Mouse (Mus musculus) forebrain, postnatal 0 days (tissue): Measurements from ENCODE around the gene H2al1b. TPM values are rescaled to one million over a fixed set of nuclear protein-coding genes. Genes with fewer than 3 reads are reported as not detected.
"Not testable (repeated sequence)": the region's sequence is repeated elsewhere in the genome, so short reads cannot be mapped to it uniquely, and the experiment has no call there.

Source experiments
- ATAC-seq: fragments of 200-750 bp; cut with Nextera tagmentation; 2 replicates; pipeline ENCODE4 v1.8.0; 2017; ENCODE audit warnings: mild to moderate bottlenecking, moderate library complexity
- DNase-seq: peaks from one replicate; pipeline ENCODE4 v3.0.0-alpha.2; 2015
- H3K27ac ChIP-seq: fragments of 300-500 bp; sonication (generic); 2 replicates; pipeline ENCODE4 v1.5.1; 2014; ENCODE audit warnings: low read depth, mild to moderate bottlenecking, antibody characterized with exemption, low read length, moderate library complexity, mixed read lengths
- H3K27me3 ChIP-seq: fragments of 300-500 bp; sonication (generic); 2 replicates; pipeline ENCODE4 v1.6.1; 2014; ENCODE audit warnings: mild to moderate bottlenecking, low read length, mixed read lengths; ENCODE audit not compliant: insufficient read depth
- H3K36me3 ChIP-seq: fragments of 300-500 bp; sonication (generic); 2 replicates; pipeline ENCODE4 v1.6.1; 2014; ENCODE audit warnings: mild to moderate bottlenecking, moderate library complexity; ENCODE audit not compliant: insufficient read depth
- H3K4me1 ChIP-seq: fragments of 300-500 bp; sonication (generic); 2 replicates; pipeline ENCODE4 v1.6.1; 2014; ENCODE audit warnings: antibody characterized with exemption; ENCODE audit not compliant: insufficient read depth
- H3K4me2 ChIP-seq: fragments of 300-500 bp; sonication (generic); 2 replicates; pipeline ENCODE4 v1.6.1; 2014; ENCODE audit warnings: low read depth, mild to moderate bottlenecking, moderate library complexity
- H3K4me3 ChIP-seq: fragments of 300-500 bp; sonication (generic); 2 replicates; pipeline ENCODE4 v1.5.1; 2014; ENCODE audit warnings: low read depth, low read length, mixed read lengths
- H3K9ac ChIP-seq: fragments of 300-500 bp; sonication (generic); 2 replicates; pipeline ENCODE4 v1.6.1; 2014; ENCODE audit warnings: mild to moderate bottlenecking
- H3K9me3 ChIP-seq: fragments of 300-500 bp; sonication (generic); 2 replicates; pipeline ENCODE4 v1.6.1; 2016; ENCODE audit warnings: low read length
- CTCF ChIP-seq: sonication (generic); IDR thresholded peaks from 2 replicates; pipeline ENCODE4 v1.5.1; 2016; ENCODE audit warnings: antibody characterized with exemption, control low read depth, low read depth
- WGBS: fragments of 180-500 bp; shearing (Covaris S2); extraction: QIAGEN DNeasy Blood & Tissue Kit; methylation state at CpG from one replicate; pipeline ENCODE4 v1.1.7; 2014; 5-methylcytosine and 5-hydroxymethylcytosine counted together
- polyA plus RNA-seq: library from polyadenylated mRNA; unstranded; fragments of >200 nt; fragmentation: Nextera tagmentation; extraction: Ambion mirVana; gene quantifications from 2 replicates; pipeline ENCODE4 v1.2.1, GENCODE M21; 2015
- total RNA-seq: library from RNA; depleted of rRNA; stranded (reverse); fragments of >200 nt; gene quantifications from 2 replicates; pipeline ENCODE4 v1.2.3, GENCODE M21; 2014; rRNA removed

The H2al1b gene
- total and polyA plus RNA-seq, 2 experiments from 2014 or later: not detected

GRCm38 (mm10) chrX:11317956-11318355 is 15.7 kb downstream of the H2al1b start, which contains the start of gene H2al1g:
TSS of gene H2al1g (plus strand) at chrX:11318256.
- H3K27me3 ChIP-seq, ATAC-seq, DNase-seq, H3K9me3 ChIP-seq, H3K4me3 ChIP-seq, H3K27ac ChIP-seq, H3K4me2 ChIP-seq, H3K9ac ChIP-seq, H3K4me1 ChIP-seq, H3K36me3 ChIP-seq: not testable (repeated sequence)
- no CpG with 5 or more reads among the region's 3 CpGs for WGBS

DNA sequence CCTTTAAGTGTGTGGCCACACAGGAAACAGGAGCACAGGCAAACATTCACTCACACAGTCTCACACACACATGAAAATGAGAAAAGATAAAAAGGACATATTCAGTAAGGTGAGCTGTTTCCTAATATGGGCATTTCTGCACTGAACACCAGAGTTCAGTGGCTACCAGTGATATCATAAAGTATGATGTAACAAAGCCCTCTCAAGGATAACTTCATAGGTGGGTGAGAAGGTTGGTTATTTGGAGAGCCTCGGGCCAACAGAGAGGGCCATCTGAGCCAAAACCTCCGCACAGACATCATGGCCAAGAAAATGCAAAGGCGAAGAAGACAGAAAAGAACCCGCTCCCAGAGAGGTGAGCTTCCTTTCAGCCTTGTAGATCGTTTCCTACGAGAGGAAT is 19.0 kb downstream of the H2al1b start, which contains the start of gene H2al1h:
H2al1h (plus strand) TSS at position 301 of the 400 bp plus-strand sequence.
- not testable (repeated sequence) for H3K4me1 ChIP-seq, H3K27me3 ChIP-seq, DNase-seq, H3K9me3 ChIP-seq, H3K27ac ChIP-seq, H3K4me2 ChIP-seq, H3K4me3 ChIP-seq, ATAC-seq, H3K9ac ChIP-seq, H3K36me3 ChIP-seq
- WGBS: no CpG with 5 or more reads among the region's 6 CpGs

GRCm38 (mm10) chrX:11324359-11324758 is 22.1 kb downstream of the H2al1b start, which contains the start of gene H2al1i:
TSS of gene H2al1i (plus strand) at chrX:11324659.
- not testable (repeated sequence) for H3K27me3 ChIP-seq, H3K9ac ChIP-seq, H3K4me2 ChIP-seq, H3K4me3 ChIP-seq, H3K4me1 ChIP-seq, H3K36me3 ChIP-seq, H3K27ac ChIP-seq, ATAC-seq, H3K9me3 ChIP-seq, DNase-seq
- 93% methylated on average over 3 of the region's 5 CpGs for WGBS

GRCm38 (mm10) chrX:11327522-11327921 is 25.3 kb downstream of the H2al1b start, which contains the start of gene H2al1j:
TSS of gene H2al1j (plus strand) at chrX:11327822.
- H3K27ac ChIP-seq, H3K4me3 ChIP-seq, H3K9ac ChIP-seq, H3K4me1 ChIP-seq, H3K4me2 ChIP-seq, ATAC-seq, H3K36me3 ChIP-seq, DNase-seq, H3K9me3 ChIP-seq, H3K27me3 ChIP-seq: not testable (repeated sequence)
- 90% methylated on average over 2 of the region's 2 CpGs for WGBS

DNA sequence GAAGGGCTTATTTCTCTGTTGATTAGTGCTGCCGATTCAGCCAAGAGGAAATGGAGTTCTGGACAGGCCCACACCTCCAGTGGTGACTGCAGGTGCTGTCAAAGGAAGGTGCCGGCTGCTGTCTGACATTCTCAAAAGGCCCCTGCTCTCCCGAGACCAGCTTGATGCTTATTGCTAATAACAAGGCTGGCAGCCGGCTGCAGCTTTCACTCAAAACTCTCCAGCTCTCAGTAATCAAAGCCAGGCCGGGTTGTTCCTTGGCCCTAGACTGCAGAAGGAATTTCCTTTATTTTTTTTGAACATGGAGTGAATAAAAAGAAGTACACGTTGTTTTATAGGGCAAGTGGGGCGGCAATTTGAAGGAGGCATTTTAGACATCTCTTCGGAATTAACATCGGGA is 43.5 kb downstream of the H2al1b start:
- no peak overlapping the region for H3K4me3 ChIP-seq
- no peak for DNase-seq
- ATAC-seq: no peak

GRCm38 (mm10) chrX:11346756-11347155 is 44.5 kb downstream of the H2al1b start:
- DNase-seq: no peak
- TF ChIP-seq CTCF: no peak
- no peaks in the 10 kb centered on the region for H3K27me3 ChIP-seq
- WGBS: 77% methylated on average over 3 of the region's 3 CpGs
- no peak for ATAC-seq
- no peaks in the 10 kb centered on the region for H3K4me1 ChIP-seq
- no peak overlapping the region for H3K9ac ChIP-seq
- H3K4me2 ChIP-seq: no peak overlapping the region
- no peak overlapping the region for H3K4me3 ChIP-seq
- no peak overlapping the region for H3K27ac ChIP-seq
- no peaks in the 10 kb centered on the region for H3K36me3 ChIP-seq
- H3K9me3 ChIP-seq: no peaks in the 10 kb centered on the region

More for the DNA sequence above, 43.5 kb downstream of the H2al1b start:
- no peaks in the 10 kb centered on the region for H3K4me1 ChIP-seq
- H3K9me3 ChIP-seq: no peaks in the 10 kb centered on the region
- 42% methylated on average over 9 of the region's 9 CpGs for WGBS
- no peaks in the 10 kb centered on the region for H3K27me3 ChIP-seq
- H3K9ac ChIP-seq: no peak overlapping the region
- TF ChIP-seq CTCF: no peak
- no peak overlapping the region for H3K27ac ChIP-seq
- H3K4me2 ChIP-seq: no peak overlapping the region
- H3K36me3 ChIP-seq: no peaks in the 10 kb centered on the region

Other genes starting within 250 kb of the H2al1b start
- not detected in 2 replicates for gene H2al1a, start 3.2 kb upstream of the H2al1b start, total RNA-seq
- not detected in 2 replicates for gene H2al1a, start 3.2 kb upstream of the H2al1b start, polyA plus RNA-seq
- gene H2al1c, start 3.2 kb downstream of the H2al1b start, total RNA-seq: not detected in 2 replicates
- gene H2al1c, start 3.2 kb downstream of the H2al1b start, polyA plus RNA-seq: not detected in 2 replicates
- gene H2al1d, start 6.4 kb downstream of the H2al1b start, total RNA-seq: not detected in 2 replicates
- not detected in 2 replicates for gene H2al1d, start 6.4 kb downstream of the H2al1b start, polyA plus RNA-seq
- gene H2al1e, start 9.5 kb downstream of the H2al1b start, total RNA-seq: not detected in 2 replicates
- not detected in 2 replicates for gene H2al1e, start 9.5 kb downstream of the H2al1b start, polyA plus RNA-seq
- not detected in 2 replicates for gene H2al1f, start 12.7 kb downstream of the H2al1b start, total RNA-seq
- gene H2al1f, start 12.7 kb downstream of the H2al1b start, polyA plus RNA-seq: not detected in 2 replicates
- gene H2al1g, start 15.8 kb downstream of the H2al1b start, total RNA-seq: not detected in 2 replicates
- not detected in 2 replicates for gene H2al1g, start 15.8 kb downstream of the H2al1b start, polyA plus RNA-seq
- not detected in 2 replicates for gene H2al1h, start 19.1 kb downstream of the H2al1b start, total RNA-seq
- not detected in 2 replicates for gene H2al1h, start 19.1 kb downstream of the H2al1b start, polyA plus RNA-seq
- not detected in 2 replicates for gene H2al1i, start 22.2 kb downstream of the H2al1b start, total RNA-seq
- gene H2al1i, start 22.2 kb downstream of the H2al1b start, polyA plus RNA-seq: not detected in 2 replicates
- gene H2al1j, start 25.4 kb downstream of the H2al1b start, total RNA-seq: not detected in 2 replicates
- not detected in 2 replicates for gene H2al1j, start 25.4 kb downstream of the H2al1b start, polyA plus RNA-seq